Mouse (Mus musculus) forebrain, embryonic 16.5 days (tissue): Measurements from ENCODE around the gene Tapbp. TPM values are rescaled to one million over a fixed set of nuclear protein-coding genes. Genes with fewer than 3 reads are reported as not detected.

Experiments
- ATAC-seq: fragments of 200-750 bp; cut with Nextera tagmentation; 2 replicates; pipeline ENCODE4 v1.8.0; 2017; ENCODE audit warnings: mild to moderate bottlenecking, moderate library complexity
- H3K27ac ChIP-seq: fragments of 300-500 bp; sonication (generic); 2 replicates; pipeline ENCODE4 v1.5.1; 2014; ENCODE audit warnings: low read length, control low read depth
- H3K27me3 ChIP-seq: fragments of 300-500 bp; sonication (generic); replicated peaks from 2 replicates; pipeline ENCODE4 v1.6.1; 2014; ENCODE audit warnings: low read length; ENCODE audit not compliant: control insufficient read depth, insufficient read depth
- H3K36me3 ChIP-seq: fragments of 300-500 bp; sonication (generic); 2 replicates; pipeline ENCODE4 v1.6.1; 2014; ENCODE audit not compliant: control insufficient read depth, insufficient read depth
- H3K4me1 ChIP-seq: fragments of 300-500 bp; sonication (generic); replicated peaks from 2 replicates; pipeline ENCODE4 v1.6.1; 2014; ENCODE audit warnings: low read length; ENCODE audit not compliant: control insufficient read depth, insufficient read depth
- H3K4me2 ChIP-seq: fragments of 300-500 bp; sonication (generic); 2 replicates; pipeline ENCODE4 v1.6.1; 2014; ENCODE audit warnings: mild to moderate bottlenecking, low read length, control low read depth
- H3K4me3 ChIP-seq: fragments of 300-500 bp; sonication (generic); replicated peaks from 2 replicates; pipeline ENCODE4 v1.5.1; 2014; ENCODE audit warnings: mild to moderate bottlenecking, low read length, control low read depth
- H3K9ac ChIP-seq: fragments of 300-500 bp; sonication (generic); replicated peaks from 2 replicates; pipeline ENCODE4 v1.6.1; 2014; ENCODE audit warnings: low read depth, low read length, control low read depth
- H3K9me3 ChIP-seq: fragments of 300-500 bp; sonication (generic); 2 replicates; pipeline ENCODE4 v1.6.1; 2016; ENCODE audit warnings: low read length; ENCODE audit not compliant: control insufficient read depth
- WGBS: fragments of 180-500 bp; shearing (Covaris S2); extraction: QIAGEN DNeasy Blood & Tissue Kit; methylation state at CpG from one replicate; pipeline ENCODE4 v1.1.7; 2014; 5-methylcytosine and 5-hydroxymethylcytosine counted together
- polyA plus RNA-seq: library from polyadenylated mRNA; unstranded; fragments of >200 nt; fragmentation: Nextera tagmentation; extraction: Ambion mirVana; gene quantifications from 2 replicates; pipeline ENCODE4 v1.2.1, GENCODE M21; 2015

Tapbp gene
- polyA plus RNA-seq, 1 experiment from 2014 or later, result 13.7 TPM

DNA sequence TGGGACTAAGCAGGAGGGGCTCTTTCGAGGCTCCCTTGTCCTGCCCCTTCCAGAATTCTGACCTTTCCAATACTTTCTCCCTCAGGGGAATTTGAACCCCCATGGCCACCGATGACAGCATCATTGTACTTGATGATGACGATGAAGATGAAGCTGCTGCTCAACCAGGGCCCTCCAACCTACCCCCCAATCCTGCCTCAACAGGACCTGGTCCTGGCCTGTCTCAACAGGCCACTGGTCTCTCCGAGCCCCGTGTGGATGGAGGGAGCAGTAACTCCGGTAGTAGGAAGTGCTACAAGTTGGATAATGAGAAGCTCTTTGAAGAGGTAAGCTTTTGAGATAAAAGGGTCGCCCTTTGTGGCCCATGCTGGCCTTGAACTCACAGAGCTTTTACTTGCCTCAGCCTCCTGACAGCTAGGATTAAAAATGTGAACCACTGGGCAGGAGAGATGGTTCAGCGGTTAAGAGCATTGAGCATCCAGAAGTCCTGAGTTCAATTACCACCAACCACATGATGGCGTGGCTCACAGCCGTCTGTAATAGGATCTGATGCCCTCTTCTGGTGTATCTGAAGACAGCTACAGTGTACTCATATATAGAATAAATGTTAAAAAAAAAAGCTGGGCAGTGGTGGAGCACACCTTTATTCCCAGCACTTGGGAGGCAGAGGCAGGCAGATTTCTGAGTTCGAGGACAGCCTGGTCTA, 5.2 kb upstream of the Tapbp start:
- peak overlapping the region; percentile 84 for H3K9ac ChIP-seq
- H3K4me1 ChIP-seq, result peaks cover 26% of the 10 kb centered on the region
- peaks cover 25% of the 10 kb centered on the region for H3K36me3 ChIP-seq
- ATAC-seq, result no peak
- H3K9me3 ChIP-seq, result no peaks in the 10 kb centered on the region
- no peaks in the 10 kb centered on the region for H3K27me3 ChIP-seq
- WGBS, result 52% methylated on average over 11 of the region's 11 CpGs
- peak overlapping the region; percentile 52 for H3K4me2 ChIP-seq
- H3K27ac ChIP-seq, result no peak overlapping the region; the same call in 1 of the 2 replicates
- H3K4me3 ChIP-seq, result peak overlapping the region; percentile 74

DNA sequence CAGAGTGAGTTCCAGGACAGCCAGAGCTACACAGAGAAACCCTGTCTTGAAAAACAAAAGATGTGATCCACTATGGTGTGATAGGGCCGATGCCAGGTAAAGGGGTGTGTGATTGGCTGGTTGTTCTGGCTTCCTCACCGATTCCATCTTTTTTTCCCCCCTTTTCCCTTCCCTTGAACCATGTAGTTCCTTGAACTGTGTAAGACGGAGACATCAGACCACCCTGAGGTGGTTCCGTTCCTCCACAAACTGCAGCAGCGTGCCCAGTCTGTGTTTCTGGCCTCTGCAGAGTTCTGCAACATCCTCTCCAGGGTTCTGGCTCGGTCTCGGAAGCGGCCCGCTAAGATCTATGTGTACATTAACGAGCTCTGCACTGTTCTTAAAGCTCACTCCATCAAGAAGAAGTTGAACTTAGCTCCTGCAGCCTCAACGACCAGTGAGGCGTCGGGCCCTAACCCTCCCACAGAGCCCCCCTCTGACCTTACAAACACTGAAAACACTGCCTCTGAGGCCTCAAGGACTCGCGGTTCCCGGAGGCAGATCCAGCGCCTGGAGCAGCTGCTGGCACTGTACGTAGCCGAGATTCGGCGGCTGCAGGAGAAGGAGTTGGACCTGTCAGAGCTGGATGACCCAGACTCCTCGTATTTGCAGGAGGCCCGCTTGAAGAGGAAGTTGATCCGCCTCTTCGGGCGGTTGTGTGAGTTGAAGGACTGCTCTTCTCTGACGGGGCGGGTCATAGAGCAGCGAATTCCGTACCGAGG, 4.5 kb upstream of the Tapbp start:
- Histone ChIP-seq H3K4me3 (no peak overlapping the region), H3K9ac (no peak overlapping the region), H3K27ac (no peak overlapping the region), H3K4me2 (no peak overlapping the region), H3K4me1 (peaks cover 28% of the 10 kb centered on the region), H3K36me3 (peaks cover 25% of the 10 kb centered on the region), H3K9me3 (no peaks in the 10 kb centered on the region), H3K27me3 (no peaks in the 10 kb centered on the region)
- no peak for ATAC-seq
- 94% methylated on average over 31 of the region's 31 CpGs for WGBS

DNA sequence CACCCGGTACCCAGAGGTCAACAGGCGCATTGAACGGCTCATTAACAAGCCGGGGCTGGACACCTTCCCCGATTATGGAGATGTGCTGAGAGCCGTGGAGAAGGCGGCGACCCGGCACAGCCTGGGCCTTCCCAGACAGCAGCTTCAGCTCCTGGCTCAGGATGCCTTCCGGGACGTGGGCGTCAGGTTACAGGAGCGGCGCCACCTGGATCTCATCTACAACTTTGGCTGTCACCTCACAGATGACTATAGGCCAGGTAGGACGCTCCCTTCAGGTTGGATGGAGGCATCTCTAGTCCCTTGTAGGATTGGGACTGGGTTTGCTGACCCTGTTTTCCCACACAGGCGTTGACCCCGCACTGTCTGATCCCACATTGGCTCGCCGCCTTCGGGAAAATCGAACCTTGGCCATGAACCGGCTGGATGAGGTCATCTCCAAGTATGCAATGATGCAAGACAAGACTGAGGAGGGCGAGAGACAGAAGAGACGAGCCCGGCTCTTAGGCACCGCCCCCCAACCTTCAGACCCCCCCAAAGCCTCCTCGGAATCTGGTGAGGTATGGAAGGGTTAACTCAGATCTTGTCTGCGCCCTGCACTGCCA, 3.8 kb upstream of the Tapbp start:
- WGBS, result 90% methylated on average over 28 of the region's 28 CpGs
- H3K4me3 ChIP-seq, result no peak overlapping the region
- ATAC-seq, result no peak
- H3K36me3 ChIP-seq, result peaks cover 25% of the 10 kb centered on the region
- no peaks in the 10 kb centered on the region for H3K9me3 ChIP-seq
- H3K4me1 ChIP-seq, result peaks cover 33% of the 10 kb centered on the region
- no peak overlapping the region for H3K4me2 ChIP-seq
- no peaks in the 10 kb centered on the region for H3K27me3 ChIP-seq
- H3K9ac ChIP-seq, result no peak overlapping the region
- H3K27ac ChIP-seq, result no peak overlapping the region

GRCm38 (mm10) chr17:33913264-33913663, 2.4 kb upstream of the Tapbp start:
- peaks cover 25% of the 10 kb centered on the region for H3K36me3 ChIP-seq
- ATAC-seq, result no peak
- 90% methylated on average over 10 of the region's 10 CpGs for WGBS
- H3K4me3 ChIP-seq, result no peak overlapping the region
- no peak overlapping the region for H3K4me2 ChIP-seq
- no peak overlapping the region for H3K9ac ChIP-seq
- H3K27me3 ChIP-seq, result no peaks in the 10 kb centered on the region
- H3K27ac ChIP-seq, result no peak overlapping the region
- H3K4me1 ChIP-seq, result peaks cover 30% of the 10 kb centered on the region
- no peaks in the 10 kb centered on the region for H3K9me3 ChIP-seq

DNA sequence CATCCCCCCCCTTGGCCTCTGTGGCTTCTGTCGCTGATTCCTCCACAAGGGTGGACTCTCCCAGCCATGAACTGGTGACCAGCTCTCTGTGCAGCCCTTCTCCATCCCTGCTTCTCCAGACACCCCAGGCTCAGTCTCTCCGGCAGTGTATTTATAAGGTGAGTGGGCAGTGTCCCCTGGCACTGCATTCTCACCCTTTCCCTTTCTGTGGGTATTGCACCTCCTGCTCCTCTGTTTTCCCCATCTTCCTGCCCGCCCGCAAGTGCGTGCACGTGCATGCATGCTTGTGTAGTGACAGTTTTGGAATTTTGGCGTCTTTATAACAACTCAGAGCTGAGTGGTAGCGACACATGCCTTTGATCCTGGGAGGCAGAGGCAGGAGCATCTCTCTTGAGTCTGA, 1.8 kb upstream of the Tapbp start:
- H3K4me3 ChIP-seq, result no peak overlapping the region
- peaks cover 25% of the 10 kb centered on the region for H3K36me3 ChIP-seq
- no peaks in the 10 kb centered on the region for H3K27me3 ChIP-seq
- no peak for ATAC-seq
- H3K27ac ChIP-seq, result no peak overlapping the region
- no peak overlapping the region for H3K4me2 ChIP-seq
- peaks cover 34% of the 10 kb centered on the region for H3K4me1 ChIP-seq
- H3K9me3 ChIP-seq, result no peaks in the 10 kb centered on the region
- H3K9ac ChIP-seq, result no peak overlapping the region
- WGBS, result 96% methylated on average over 8 of the region's 8 CpGs

- no peak overlapping the region for H3K9ac ChIP-seq
- peaks cover 25% of the 10 kb centered on the region for H3K36me3 ChIP-seq
- H3K27ac ChIP-seq, result no peak overlapping the region
- H3K4me3 ChIP-seq, result peak overlapping the region; percentile 53; the same call in 1 of the 2 replicates
- H3K9me3 ChIP-seq, result no peaks in the 10 kb centered on the region
- H3K4me1 ChIP-seq, result peaks cover 43% of the 10 kb centered on the region
- no peaks in the 10 kb centered on the region for H3K27me3 ChIP-seq
- peak overlapping the region; percentile 66 for H3K4me2 ChIP-seq
- no peak for ATAC-seq
- 60% methylated on average over 13 of the region's 13 CpGs for WGBS
These were observed 719 bp upstream of the Tapbp start for GRCm38 (mm10) chr17:33914969-33915391.

- Histone ChIP-seq H3K27me3 (no peaks in the 10 kb centered on the region), H3K9ac (peak overlapping the region; percentile 65), H3K9me3 (no peaks in the 10 kb centered on the region), H3K4me2 (peak overlapping the region; percentile 66), H3K4me1 (peaks cover 44% of the 10 kb centered on the region), H3K4me3 (peak overlapping the region; percentile 53), H3K36me3 (peaks cover 23% of the 10 kb centered on the region), H3K27ac (peak overlapping the region; percentile 79)
- WGBS, result 2% methylated on average over 14 of the region's 20 CpGs
- peak; percentile 24 for ATAC-seq
These were observed 595 bp downstream of the Tapbp start for GRCm38 (mm10) chr17:33916294-33916693.

DNA sequence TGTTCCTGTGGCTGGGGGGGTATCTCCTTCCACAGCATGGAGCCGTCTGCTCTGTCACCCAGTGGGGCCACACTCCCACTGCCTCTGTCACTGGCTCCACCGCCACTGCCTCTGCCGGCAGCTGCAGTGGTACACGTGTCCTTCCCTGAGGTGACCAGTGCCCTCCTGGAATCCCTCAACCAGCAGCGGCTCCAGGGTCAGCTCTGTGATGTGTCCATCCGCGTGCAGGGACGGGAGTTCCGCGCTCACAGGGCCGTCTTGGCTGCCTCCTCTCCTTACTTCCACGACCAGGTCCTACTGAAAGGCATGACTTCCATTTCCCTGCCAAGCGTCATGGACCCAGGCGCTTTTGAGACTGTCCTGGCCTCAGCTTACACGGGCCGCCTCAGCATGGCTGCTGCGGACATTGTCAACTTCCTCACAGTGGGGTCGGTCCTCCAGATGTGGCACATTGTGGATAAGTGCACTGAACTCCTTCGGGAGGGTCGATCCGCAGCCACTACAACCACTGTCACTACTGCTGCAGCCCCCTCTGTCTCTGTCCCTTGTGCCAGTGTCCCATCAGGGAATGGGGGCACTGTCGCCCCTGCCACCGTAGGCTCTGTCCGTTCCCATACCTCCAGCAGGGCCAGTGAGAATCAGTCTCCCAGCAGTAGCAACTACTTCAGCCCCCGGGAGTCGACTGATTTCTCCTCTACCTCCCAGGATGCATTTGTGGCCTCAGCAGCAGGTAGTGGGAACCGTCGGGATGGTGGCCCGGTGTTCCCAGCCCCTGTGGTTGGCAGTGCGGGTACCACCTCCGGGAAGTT, 1.4 kb downstream of the Tapbp start:
- no peak overlapping the region for H3K27ac ChIP-seq
- no peak for ATAC-seq
- no peaks in the 10 kb centered on the region for H3K27me3 ChIP-seq
- no peaks in the 10 kb centered on the region for H3K9me3 ChIP-seq
- peak overlapping the region; percentile 9; the same call in 1 of the 2 replicates for H3K9ac ChIP-seq
- WGBS, result 74% methylated on average over 31 of the region's 31 CpGs
- peaks cover 15% of the 10 kb centered on the region for H3K36me3 ChIP-seq
- H3K4me1 ChIP-seq, result peaks cover 44% of the 10 kb centered on the region
- H3K4me3 ChIP-seq, result peak overlapping the region; percentile 53
- peak overlapping the region; percentile 66 for H3K4me2 ChIP-seq
